Mouse (Mus musculus) hematopoietic stem cell, adult 5-6 weeks (primary cell): ENCODE results near the gene Zfp960. TPM values are rescaled to one million over a fixed set of nuclear protein-coding genes. Genes with fewer than 3 reads are reported as not detected.
A peak's percentile ranks its signal among the peaks of the same experiment; 100 is the strongest.
"Not testable (repeated sequence)": the region's sequence is repeated elsewhere in the genome, so short reads cannot be mapped to it uniquely, and the experiment has no call there.

Source experiments
- ATAC-seq, 2 experiments: fragments of 125-278 bp in 1 of 2; replicated peaks in 1 of 2; 2 replicates each; pipeline ENCODE4 v1.8.0; 2016 to 2017; ENCODE audit warnings: inconsistent platforms in 2 of 2, mild to moderate bottlenecking in 2 of 2, moderate number of reproducible peaks in 2 of 2, low read depth in 1 of 2, moderate TSS enrichment in 1 of 2; ENCODE audit not compliant: low FRiP score in 2 of 2, poor library complexity in 2 of 2, severe bottlenecking in 2 of 2, insufficient read depth in 1 of 2, low TSS enrichment in 1 of 2
- total RNA-seq: library from RNA; stranded (forward); fragments of 172-1452, 232-1000 nt; gene quantifications from 2 replicates; pipeline ENCODE4 v1.2.3, GENCODE M21; 2017

Gene Zfp960
- 1.5 and 2.1 TPM in 2 replicates for total RNA-seq

GRCm38 (mm10) chr17:17063628-17064494 is at the start of gene Zfp960:
Gene Zfp960 (plus strand): TSS chr17:17064113.
- ATAC-seq = peak; percentile 53 to 67

GRCm38 (mm10) chr17:17018071-17018470 is 45.8 kb upstream of the Zfp960 start:
- not testable (repeated sequence) for ATAC-seq

DNA sequence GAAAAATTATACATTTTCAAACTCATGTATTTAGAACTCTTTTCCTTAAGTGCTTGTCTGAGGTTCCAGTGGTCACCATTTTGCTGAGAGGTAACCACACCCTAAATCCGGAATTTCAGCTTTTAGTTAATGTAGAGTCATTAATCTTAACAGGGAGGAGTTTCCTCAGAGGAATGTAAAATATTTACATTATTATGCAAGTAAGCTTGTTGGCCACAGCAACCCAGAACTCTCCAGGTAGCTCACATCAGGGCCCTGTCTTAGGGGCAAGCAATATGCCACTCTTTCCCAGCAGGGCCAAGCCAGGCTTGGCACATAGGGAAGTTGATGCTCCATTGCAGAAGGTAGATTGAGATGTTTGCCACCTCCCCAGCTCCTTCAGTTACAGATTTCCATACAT is 4.3 kb upstream of the Zfp960 start:
- not testable (repeated sequence) for ATAC-seq

GRCm38 (mm10) chr17:17120830-17121502 is 57.1 kb downstream of the Zfp960 start, which contains the start of gene Zfp97:
Gene Zfp97 (plus strand): TSS chr17:17121415.
- ATAC-seq = peak; percentile 100

Other genes with a start within 250 kb of the Zfp960 start
- gene Zfp97, start 57.3 kb downstream of the Zfp960 start, total RNA-seq = 5.4 and 14.4 TPM in 2 replicates